Mouse (Mus musculus) cerebellum, postnatal 10 days (tissue): ENCODE measurements around the gene Ntrk2.
A peak's percentile ranks its signal among the peaks of the same experiment; 100 is the strongest.

Experiments
- DNase-seq, 2 experiments: peaks; one replicate each; pipeline ENCODE4 v3.0.0; 2021; ENCODE audit warnings: mixed read lengths in 2 of 2

Gene Ntrk2

GRCm38 (mm10) chr13:59144321-59144856 is 338.0 kb downstream of the Ntrk2 start:
- peak; percentile 26 to 34 for DNase-seq

- DNase-seq, result peak; percentile 84 to 90
These were observed 339.5 kb downstream of the Ntrk2 start for GRCm38 (mm10) chr13:59145677-59146555.

- no peak for DNase-seq
These were observed 340.2 kb downstream of the Ntrk2 start for GRCm38 (mm10) chr13:59146616-59147015.

- DNase-seq, result no peak
These were observed 341.6 kb downstream of the Ntrk2 start for GRCm38 (mm10) chr13:59147976-59148375.

- DNase-seq, result no peak
These were observed 342.4 kb downstream of the Ntrk2 start for GRCm38 (mm10) chr13:59148793-59149192.

- no peak for DNase-seq
These were observed 357.6 kb downstream of the Ntrk2 start for GRCm38 (mm10) chr13:59164015-59164414.

- no peak for DNase-seq
These were observed 367.5 kb downstream of the Ntrk2 start for GRCm38 (mm10) chr13:59173840-59174239.

GRCm38 (mm10) chr13:59176021-59176420 is 369.7 kb downstream of the Ntrk2 start:
- DNase-seq, result peak; percentile 59 to 71

GRCm38 (mm10) chr13:59176485-59176884 is 370.1 kb downstream of the Ntrk2 start:
- no peak for DNase-seq

GRCm38 (mm10) chr13:59177003-59177402 is 370.6 kb downstream of the Ntrk2 start:
- DNase-seq, result no peak

- DNase-seq, result peak; percentile 77 to 80
These were observed 373.6 kb downstream of the Ntrk2 start for GRCm38 (mm10) chr13:59179986-59180385.

- peak; percentile 77 to 80 for DNase-seq
These were observed 374.4 kb downstream of the Ntrk2 start for GRCm38 (mm10) chr13:59180781-59181180.

GRCm38 (mm10) chr13:59181188-59181947 is 375.0 kb downstream of the Ntrk2 start:
- peak in 1 of 2 experiments; percentile 40 for DNase-seq

- peak; percentile 80 to 86 for DNase-seq
These were observed 376.3 kb downstream of the Ntrk2 start for GRCm38 (mm10) chr13:59182630-59183029.
